Mouse (Mus musculus): Measurements from ENCODE around the gene Armh3. TPM values are rescaled to one million over a fixed set of nuclear protein-coding genes. Genes with fewer than 3 reads are reported as not detected.
"Not testable (repeated sequence)": the region's sequence is repeated elsewhere in the genome, so short reads cannot be mapped to it uniquely, and the experiment has no call there.

Armh3 gene
- polyA plus RNA-seq, 3 experiments from 2014 or later: 8.0 to 10.9 (median 9.5) TPM

DNA sequence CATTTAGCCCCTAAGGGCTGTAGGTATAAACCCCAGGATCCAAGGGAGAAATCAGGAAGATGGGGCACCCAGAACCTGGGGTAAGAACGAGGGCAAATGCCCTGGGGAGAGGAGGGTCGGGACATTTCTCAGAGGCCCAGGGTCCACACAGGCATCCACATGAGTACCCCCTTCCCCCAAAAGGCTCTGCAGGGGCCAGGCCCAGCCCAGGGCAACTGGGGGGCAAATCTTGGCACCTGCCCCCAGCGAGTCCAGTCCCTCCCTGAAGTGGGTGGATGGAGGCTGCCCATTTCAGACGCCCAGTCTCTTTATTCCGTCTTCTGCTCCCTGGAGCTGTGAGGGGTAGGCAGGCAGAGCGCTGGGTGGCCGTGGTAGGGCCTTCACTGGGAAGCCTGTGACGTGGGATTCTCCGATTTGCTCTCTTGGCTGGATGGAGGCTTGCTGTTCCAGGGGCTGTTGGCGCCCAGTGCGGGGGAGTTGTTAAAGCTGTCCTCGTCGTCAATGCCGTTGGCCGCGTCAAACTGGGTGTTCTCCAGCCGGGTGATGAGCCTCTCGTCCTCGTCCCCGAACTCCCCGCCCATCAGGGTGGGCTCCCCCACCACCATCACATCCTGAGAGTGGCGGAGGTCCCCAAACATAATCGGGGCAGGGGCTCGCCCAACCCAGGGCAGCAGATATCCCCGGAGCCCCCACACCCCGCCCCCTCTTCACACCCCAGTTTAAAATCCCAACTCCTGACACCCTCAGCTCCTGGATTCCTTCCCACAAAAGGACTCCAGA lies 34.6 kb upstream of the Armh3 start:
- no peak for ATAC-seq

GRCm38 (mm10) chr19:46031689-46032432 lies 33.6 kb upstream of the Armh3 start:
- ATAC-seq: no peak

DNA sequence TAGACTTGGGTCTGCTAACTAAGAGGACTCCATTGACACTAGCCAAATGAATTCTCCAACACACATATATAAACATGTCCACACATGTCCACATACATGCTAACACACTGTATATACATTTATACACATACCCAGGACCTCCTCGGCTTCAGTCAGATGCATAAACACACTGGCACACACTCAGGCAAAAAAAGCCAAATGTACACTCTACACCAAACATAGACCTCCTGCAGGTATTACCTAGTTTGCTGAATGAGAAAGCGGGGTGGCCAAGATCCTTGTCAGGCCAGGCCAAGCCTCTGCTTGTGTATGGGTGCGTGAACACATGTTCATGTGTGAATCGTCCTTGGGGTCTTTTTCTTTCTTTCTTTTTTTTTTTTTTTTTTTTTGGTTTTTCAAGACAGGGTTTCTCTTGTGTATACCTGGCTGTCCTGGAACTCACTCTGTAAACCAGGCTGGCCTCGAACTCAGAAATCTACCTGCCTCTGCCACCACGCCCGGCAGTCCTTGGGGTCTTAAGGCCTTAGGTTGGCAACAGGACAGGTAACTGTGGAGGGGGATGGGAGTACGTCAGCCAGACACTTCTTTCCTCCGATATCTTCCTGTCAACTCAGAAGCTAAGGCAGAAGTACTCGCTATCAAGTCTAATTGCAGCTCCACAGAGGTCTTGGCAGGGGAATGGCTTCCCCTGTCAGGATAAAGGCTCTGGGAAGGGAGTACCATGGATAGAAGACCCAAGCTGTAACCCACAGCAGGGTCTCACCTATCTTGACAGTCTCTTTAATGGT lies 32.1 kb upstream of the Armh3 start:
- no peak for ATAC-seq

- ATAC-seq: no peak
Measured at GRCm38 (mm10) chr19:46029652-46030051, 31.4 kb upstream of the Armh3 start.

GRCm38 (mm10) chr19:46028747-46029320 lies 30.5 kb upstream of the Armh3 start:
- no peak for ATAC-seq

DNA sequence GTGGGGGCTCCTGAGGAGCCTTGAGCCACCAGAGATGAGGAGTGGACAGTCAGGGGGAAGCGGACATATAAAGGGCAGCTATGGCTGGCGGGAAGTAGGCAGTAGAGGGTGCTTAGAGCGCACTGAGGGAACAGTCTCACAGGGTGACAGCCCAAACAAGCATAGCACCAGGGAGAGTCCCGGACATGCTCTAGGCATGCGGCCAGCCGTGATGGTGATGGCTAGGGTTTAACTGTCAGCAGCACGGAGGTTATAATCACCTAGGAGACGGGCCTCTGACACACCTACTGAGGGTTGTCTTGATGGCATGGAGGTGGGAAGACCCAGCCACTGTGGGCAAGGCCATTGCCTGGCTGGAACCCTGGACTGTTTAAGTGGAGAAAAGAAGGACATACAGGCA lies 28.3 kb upstream of the Armh3 start:
- no peak for ATAC-seq

DNA sequence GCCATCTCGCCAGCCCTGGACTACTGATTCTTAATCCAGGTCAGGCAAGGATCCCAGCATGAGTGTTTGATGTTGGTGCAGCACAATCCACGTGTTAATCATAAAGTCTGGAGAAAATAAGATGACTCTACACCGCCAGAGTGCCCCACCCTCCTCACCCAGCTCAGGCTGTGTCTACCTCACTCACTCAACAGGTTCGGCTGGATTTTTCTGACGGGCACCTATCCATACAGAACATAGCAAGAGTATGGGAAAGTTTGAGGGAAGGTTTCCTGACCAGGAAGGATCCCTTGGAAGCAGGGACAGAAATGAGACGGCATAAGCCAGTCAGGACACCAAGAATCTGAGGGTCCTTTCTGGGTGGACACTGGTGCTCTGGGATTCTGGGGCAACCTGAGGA lies 26.7 kb upstream of the Armh3 start:
- ATAC-seq: no peak

DNA sequence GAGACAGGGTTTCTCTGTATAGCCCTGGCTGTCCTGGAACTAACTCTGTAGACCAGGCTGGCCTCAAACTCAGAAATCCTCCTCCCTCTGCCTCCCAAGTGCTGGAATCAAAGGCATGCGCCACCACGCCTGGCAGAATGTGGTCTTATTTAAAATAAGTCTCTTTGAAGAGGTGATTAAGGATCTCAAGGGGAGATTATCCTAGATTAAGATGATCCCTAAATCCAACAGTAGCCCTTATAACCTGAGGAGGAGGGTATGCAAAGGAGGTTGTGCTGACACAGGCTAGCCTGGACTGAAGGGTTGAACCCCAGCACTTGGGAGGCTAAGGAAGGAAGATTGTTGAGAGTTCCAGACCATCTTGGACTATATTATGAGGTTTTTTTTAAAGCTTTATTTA lies 17.7 kb upstream of the Armh3 start:
- ATAC-seq: no peak

GRCm38 (mm10) chr19:46014572-46015178 lies 16.4 kb upstream of the Armh3 start:
- ATAC-seq: peak; percentile 69

- ATAC-seq: no peak
Measured at GRCm38 (mm10) chr19:46005680-46006079, 7.4 kb upstream of the Armh3 start.

DNA sequence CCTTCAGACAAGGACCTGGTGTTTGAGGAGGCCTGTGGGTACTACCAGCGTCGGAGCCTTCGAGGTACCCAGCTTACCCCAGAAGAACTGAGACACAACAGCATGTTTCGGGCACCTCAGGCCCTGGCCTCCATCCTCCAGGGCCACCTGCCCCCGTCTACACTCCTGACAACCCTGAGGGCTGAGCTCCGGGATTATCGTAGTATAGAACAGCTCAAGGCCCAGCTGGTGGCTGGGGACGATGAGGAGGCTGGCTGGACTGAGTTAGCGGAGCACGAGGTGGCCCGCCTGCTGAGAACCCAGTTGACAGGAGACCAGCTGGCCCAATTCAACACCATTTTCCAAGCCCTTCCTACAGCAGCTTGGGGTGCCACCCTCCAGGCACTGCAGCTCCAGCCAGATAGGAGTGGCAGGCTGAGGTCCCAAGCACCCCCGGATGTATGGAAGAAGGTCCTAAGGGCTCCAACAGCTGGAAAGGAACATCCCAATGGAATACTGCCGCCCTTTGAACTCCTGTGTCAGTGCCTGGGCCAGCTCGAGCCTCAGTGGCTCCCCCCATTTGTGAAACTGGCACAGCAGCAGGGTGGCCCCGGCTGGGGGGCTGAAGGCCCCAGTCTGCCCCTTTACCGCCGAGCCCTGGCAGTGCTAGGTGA lies 6.7 kb upstream of the Armh3 start:
- ATAC-seq: no peak

DNA sequence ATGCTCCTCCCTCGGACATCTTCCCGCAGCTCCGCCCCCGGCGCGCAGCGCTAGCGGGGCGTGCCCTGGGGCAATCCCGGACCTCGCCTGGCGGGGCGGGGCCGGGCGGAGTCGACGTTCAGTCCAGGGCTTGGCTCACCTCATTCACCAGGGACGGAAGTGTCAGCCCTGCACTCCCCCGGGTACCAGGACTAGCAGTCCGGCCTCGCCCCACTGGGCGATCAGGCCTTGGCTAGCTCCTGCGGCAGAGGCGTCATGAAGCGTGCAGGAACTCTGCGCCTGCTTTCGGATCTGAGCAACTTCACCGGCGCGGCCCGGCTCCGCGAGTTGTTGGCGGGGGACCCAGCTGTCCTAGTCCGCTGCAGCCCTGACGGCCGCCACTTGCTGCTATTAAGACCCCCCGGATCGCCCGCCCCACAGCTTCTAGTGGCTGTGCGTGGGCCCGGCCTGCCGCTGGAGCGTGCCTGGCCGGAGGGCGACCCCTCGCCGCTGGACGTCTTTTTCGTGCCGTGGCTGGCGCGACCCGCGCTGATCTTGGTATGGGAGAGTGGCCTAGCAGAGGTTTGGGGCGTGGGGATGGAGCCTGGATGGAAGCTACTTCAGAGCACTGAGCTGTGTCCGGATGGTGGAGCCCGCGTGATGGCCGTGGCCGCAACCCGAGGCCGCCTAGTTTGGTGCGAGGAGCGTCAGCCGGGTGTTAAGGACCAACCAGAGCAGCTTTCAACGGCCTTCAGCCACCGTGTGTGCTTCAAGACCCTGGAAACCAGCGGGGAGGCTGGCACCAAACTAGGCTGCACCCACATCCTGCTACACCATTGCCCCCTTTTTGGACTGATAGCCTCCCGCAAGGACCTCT lies 5.3 kb upstream of the Armh3 start, which contains the start of gene Hps6:
Gene Hps6, plus strand, starts transcription at position 138 of the 856 bp plus-strand sequence.
- ATAC-seq: peak; percentile 73

DNA sequence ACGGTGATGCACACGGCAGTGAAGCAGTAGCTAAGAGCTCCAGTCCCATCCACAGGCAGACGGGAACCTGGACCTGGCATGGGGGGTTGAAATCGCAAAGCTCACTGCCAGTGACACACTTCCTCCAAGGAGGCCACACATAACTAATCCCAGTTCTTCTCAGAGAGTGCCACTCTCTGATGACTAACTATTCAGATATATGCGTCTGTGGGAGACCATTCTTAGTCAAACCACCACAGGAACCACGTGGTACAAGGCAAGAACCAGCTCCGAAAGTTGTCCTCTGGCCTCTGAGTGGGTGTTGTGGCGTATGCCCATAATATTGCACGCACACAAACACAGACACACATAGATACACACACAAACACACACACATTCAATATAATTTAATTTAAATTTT lies 4.0 kb upstream of the Armh3 start:
- peak; percentile 8 for ATAC-seq

DNA sequence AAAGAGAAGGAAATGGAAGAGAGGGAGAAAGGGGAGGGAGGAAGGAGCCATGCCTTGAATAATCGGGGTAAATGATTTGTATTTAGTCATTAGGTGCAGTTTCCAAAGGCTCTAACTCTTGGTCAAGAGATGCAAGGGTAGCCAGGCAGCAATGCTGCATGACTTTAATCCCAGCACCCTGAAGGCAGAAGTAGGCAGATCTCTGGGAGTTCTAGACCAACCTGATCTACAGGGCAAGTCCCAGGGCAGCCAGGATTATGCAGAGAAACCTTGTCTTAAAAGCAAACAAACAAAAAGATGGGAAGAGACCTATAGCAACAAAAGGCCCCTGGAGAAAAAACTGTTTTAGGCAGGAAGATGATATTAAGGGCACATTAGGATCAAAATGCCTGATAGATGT lies 1.1 kb upstream of the Armh3 start:
- ATAC-seq: no peak

DNA sequence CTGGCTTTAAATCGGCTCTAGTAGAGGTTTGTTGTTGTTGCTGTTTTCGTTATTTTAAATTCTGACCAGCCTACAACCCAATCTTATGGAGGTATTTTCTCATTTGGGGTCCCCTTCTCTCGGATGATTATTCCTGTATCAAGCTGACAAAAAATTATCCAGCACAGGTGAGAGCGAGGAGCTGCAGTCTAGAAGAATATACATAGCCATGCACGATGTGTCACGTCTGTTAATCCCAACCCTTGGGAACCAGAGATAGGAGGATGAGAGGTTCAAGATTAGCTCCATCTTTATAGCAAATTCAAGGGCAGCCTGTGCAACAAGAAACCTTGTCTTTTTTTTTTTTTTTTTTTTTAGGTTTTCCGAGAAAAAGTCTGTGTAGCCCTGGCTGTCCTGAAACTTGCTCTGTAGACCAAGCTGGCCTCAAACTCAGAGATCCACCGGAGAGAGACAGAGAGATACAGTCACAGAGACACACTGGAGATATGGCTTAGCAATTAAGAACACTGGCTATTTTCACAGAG lies 468 bp upstream of the Armh3 start:
- peak; percentile 16 for ATAC-seq

DNA sequence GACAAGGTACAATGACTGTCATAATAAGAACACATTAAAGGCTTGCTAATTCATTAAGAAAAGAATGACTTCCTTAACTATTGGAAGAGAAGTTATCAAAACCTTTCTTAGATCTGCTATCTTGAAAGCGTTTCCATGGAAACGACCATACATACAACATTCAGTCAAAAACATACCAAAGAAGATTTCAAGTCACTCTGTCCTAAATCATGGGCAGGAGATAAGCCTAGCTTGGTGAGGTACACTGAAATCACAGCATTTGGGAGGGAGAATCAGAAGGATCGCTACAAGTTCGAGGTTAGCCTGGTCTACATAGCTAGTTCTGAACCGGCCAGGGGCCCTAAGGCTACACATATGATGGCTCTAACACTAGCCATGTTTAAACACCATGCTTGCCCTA lies 923 bp downstream of the Armh3 start:
- ATAC-seq: no peak

- ATAC-seq: no peak
Measured at GRCm38 (mm10) chr19:45993981-45994737, 4.1 kb downstream of the Armh3 start.

GRCm38 (mm10) chr19:45993441-45993840 lies 4.8 kb downstream of the Armh3 start:
- not testable (repeated sequence) for ATAC-seq

GRCm38 (mm10) chr19:45991171-45991570 lies 7.1 kb downstream of the Armh3 start:
- ATAC-seq: no peak

DNA sequence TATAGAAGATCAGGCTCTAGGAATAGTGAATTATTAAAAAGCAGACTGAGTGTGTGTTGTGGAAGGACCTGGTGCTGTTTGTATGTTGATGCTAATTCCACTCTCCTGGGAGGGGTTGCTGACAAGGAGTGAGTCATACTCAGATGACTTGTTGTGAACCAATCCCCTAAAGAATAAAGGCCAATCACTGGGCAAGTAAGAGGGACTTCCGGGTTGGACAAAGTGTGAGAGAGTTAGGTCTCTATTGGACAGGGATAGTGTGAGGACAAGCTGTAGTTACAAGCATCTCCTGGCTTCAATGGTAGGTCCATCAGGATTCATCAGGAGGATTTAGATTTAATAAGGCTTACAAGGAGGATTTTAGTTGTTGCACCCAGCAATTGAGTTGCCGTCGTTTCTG lies 10.1 kb downstream of the Armh3 start:
- ATAC-seq: no peak
